Mouse (Mus musculus): ENCODE measurements at regions not wholly inside any gene's neighbourhood (a gene's known extent, or its start where the extent isn't known, plus 50 kb on each side); places are given as distances from the start of the nearest gene placed in this dataset.

- no peak for TF ChIP-seq CTCF (IDR thresholded peaks at IDR 0.05; ENCODE audit: extremely low read depth, insufficient read depth, insufficient read length, insufficient replicate concordance)
- no peak for TF ChIP-seq POLR2A (IDR thresholded peaks at IDR 0.05; ENCODE audit: low read depth, low read length)
Observed at GRCm38 (mm10) chr16:49288096-49288714, 230.9 kb downstream of the Myh15 start.

Data from spleen, adult 2 months (tissue).